Mouse (Mus musculus) MEL (cell line): ENCODE results near the gene Inpp4b.

ENCODE experiments used
- CTCF ChIP-seq, 3 experiments: IDR thresholded peaks in 2 of 3; conservative IDR thresholded peaks in 1 of 3; 2 replicates each; pipeline ENCODE4 v1.5.1; 2011 to 2012; ENCODE audit warnings: low read length in 3 of 3, low read depth in 2 of 3, mild to moderate bottlenecking in 2 of 3, improper control_type of control experiment in 1 of 3, inconsistent platforms in 1 of 3, mixed read lengths in 1 of 3, moderate library complexity in 1 of 3; ENCODE audit not compliant: control insufficient read depth in 1 of 3, insufficient read depth in 1 of 3, poor library complexity in 1 of 3, severe bottlenecking in 1 of 3
- GATA1 ChIP-seq: IDR thresholded peaks from 2 replicates; pipeline ENCODE4 v1.6.1; 2011; ENCODE audit warnings: low read depth, low read length, improper control_type of control experiment
- KAT2A ChIP-seq: conservative IDR thresholded peaks from 2 replicates; pipeline ENCODE4 v1.6.1; 2012; ENCODE audit warnings: low read depth, low read length, improper control_type of control experiment, inconsistent platforms
- MAX ChIP-seq: IDR thresholded peaks from 2 replicates; pipeline ENCODE4 v1.6.1; 2011; ENCODE audit warnings: low read length, improper control_type of control experiment
- NRF1 ChIP-seq: IDR thresholded peaks from 2 replicates; pipeline ENCODE4 v1.6.1; 2014; ENCODE audit warnings: low read depth, mild to moderate bottlenecking, inconsistent platforms, low read length, improper control_type of control experiment, moderate library complexity; ENCODE audit not compliant: poor library complexity, insufficient read depth, severe bottlenecking
- POLR2A ChIP-seq, 2 experiments: IDR thresholded peaks; 2 replicates each; pipeline ENCODE4 v1.6.1; 2011 to 2012; ENCODE audit warnings: low read length in 2 of 2, mild to moderate bottlenecking in 2 of 2, control low read depth in 1 of 2, improper control_type of control experiment in 1 of 2, low read depth in 1 of 2, moderate library complexity in 1 of 2; ENCODE audit not compliant: control insufficient read depth in 1 of 2, insufficient read depth in 1 of 2, poor library complexity in 1 of 2
- SMC3 ChIP-seq: IDR thresholded peaks from 2 replicates; pipeline ENCODE4 v1.6.1; 2011; ENCODE audit warnings: low read depth, low read length, improper control_type of control experiment
- ZKSCAN1 ChIP-seq: IDR thresholded peaks from 2 replicates; pipeline ENCODE4 v1.6.1; 2012; ENCODE audit warnings: low read depth, mild to moderate bottlenecking, inconsistent platforms, low read length, improper control_type of control experiment, moderate library complexity

- TF ChIP-seq ZKSCAN1 (no peak), POLR2A (IDR thresholded peaks at IDR 0.05; ENCODE audit: control insufficient read depth in 1 of 2, insufficient read depth in 1 of 2, low read depth in 1 of 2, low read length in 2 of 2, poor library complexity in 1 of 2) (no peak), MAX (no peak), CTCF (IDR thresholded peaks at IDR 0.05 in 2 of 3, conservative IDR thresholded peaks at IDR 0.05 in 1 of 3; ENCODE audit: control insufficient read depth in 1 of 3, insufficient read depth in 1 of 3, low read depth in 2 of 3, low read length in 3 of 3, poor library complexity in 1 of 3, severe bottlenecking in 1 of 3) (no peak), GATA1 (no peak), NRF1 (no peak), KAT2A (no peak), SMC3 (no peak)
These were observed 763.8 kb downstream of the Inpp4b start for GRCm38 (mm10) chr8:82106131-82106530.
